Mouse (Mus musculus): Measurements from ENCODE around the gene Zfp12. TPM values are rescaled to one million over a fixed set of nuclear protein-coding genes. Genes with fewer than 3 reads are reported as not detected.
"Not testable (repeated sequence)": the region's sequence is repeated elsewhere in the genome, so short reads cannot be mapped to it uniquely, and the experiment has no call there.

The Zfp12 gene
- polyA plus RNA-seq (2015; fragmentation: Nextera tagmentation; extraction: Ambion mirVana): 30.0 and 31.5 TPM in 2 replicates

DNA sequence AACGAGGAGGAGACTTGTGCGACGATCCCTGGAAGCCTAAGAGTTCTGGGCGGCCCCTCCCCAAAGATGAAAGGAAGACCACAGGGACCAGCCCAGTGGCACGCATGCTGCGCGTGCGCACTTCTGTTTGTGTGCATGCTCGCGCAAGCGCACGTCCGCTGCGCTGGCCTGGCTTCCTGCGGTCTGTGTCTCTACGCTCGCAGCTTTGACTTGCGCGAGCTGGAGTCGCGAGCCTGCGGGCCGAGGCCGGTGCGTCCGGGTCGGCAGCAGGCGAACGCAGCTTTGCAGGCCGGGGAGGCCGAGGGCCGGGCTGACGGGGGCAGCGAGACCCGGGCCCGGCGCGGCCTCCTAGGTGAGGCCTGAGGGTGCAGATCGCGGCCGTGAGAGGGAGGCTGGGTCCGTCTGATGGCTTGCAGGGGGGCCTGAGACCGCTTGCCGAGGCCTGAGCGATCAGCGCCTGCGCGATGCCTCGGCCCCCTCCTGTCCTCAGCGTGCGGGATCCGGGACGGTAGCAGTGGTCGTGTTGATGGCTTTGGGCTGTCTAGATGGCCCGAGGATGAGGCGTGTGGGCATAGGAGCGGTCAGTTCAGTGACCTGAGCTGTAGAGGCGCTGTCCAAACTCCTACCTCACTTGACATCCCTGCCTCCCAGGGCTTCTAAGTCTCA lies at the start of gene Zfp12:
Zfp12 (plus strand) TSS at position 136 of the 666 bp plus-strand sequence.
- Histone ChIP-seq H3K36me3 (ENCODE audit: control insufficient read depth, insufficient read depth) (peaks cover 6% of the 10 kb centered on the region), H3K4me2 (ENCODE audit: low read length) (peak within 1 kb of the TSS; percentile 93), H3K27me3 (replicated peaks; ENCODE audit: control insufficient read depth, insufficient read depth, low read length) (no peaks in the 10 kb centered on the region), H3K4me3 (replicated peaks; ENCODE audit: low read length) (peak within 1 kb of the TSS; percentile 90), H3K9me3 (ENCODE audit: control insufficient read depth, low read length) (no peaks in the 10 kb centered on the region), H3K4me1 (replicated peaks; ENCODE audit: control insufficient read depth, insufficient read depth, low read length) (peaks cover 21% of the 10 kb centered on the region), H3K9ac (replicated peaks; ENCODE audit: low read depth, low read length) (peak within 1 kb of the TSS; percentile 89), H3K27ac (ENCODE audit: low read length) (peak within 1 kb of the TSS; percentile 94)
- WGBS: under 1% methylated on average over 58 of the region's 58 CpGs
- peak; percentile 99 for ATAC-seq

GRCm38 (mm10) chr5:143188014-143188413 lies 46.9 kb upstream of the Zfp12 start:
- WGBS: no CpG with 5 or more reads among the region's 1 CpGs
- not testable (repeated sequence) for H3K27ac ChIP-seq (ENCODE audit: low read length); H3K9ac ChIP-seq (replicated peaks; ENCODE audit: low read depth, low read length); H3K4me2 ChIP-seq (ENCODE audit: low read length); H3K36me3 ChIP-seq (ENCODE audit: control insufficient read depth, insufficient read depth); H3K9me3 ChIP-seq (ENCODE audit: control insufficient read depth, low read length); H3K4me3 ChIP-seq (replicated peaks; ENCODE audit: low read length); ATAC-seq; H3K4me1 ChIP-seq (replicated peaks; ENCODE audit: control insufficient read depth, insufficient read depth, low read length); H3K27me3 ChIP-seq (replicated peaks; ENCODE audit: control insufficient read depth, insufficient read depth, low read length)

DNA sequence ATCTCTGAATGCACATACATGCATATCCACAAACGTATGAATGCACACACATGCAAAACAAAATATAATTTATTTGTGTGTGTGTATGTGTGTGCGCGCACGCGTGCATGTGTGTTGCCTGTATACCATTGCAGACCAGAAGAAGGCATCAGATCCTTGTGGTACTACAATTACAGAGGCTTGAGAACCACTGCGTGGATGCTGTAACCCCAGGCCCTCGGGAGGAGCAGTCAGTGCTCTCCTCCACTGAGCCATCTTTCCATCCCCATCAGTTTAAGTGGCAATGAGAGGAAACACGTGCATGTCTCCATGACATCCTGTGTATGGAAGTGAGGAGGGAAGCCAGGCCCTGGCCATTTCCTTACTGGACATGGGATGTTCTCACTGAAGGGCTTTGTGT lies 42.2 kb upstream of the Zfp12 start:
- no peak for ATAC-seq
- Histone ChIP-seq H3K4me3 (replicated peaks; ENCODE audit: low read length) (no peak overlapping the region), H3K9ac (replicated peaks; ENCODE audit: low read depth, low read length) (no peak overlapping the region), H3K4me2 (ENCODE audit: low read length) (no peak overlapping the region), H3K4me1 (replicated peaks; ENCODE audit: control insufficient read depth, insufficient read depth, low read length) (no peaks in the 10 kb centered on the region), H3K27ac (ENCODE audit: low read length) (no peak overlapping the region), H3K9me3 (ENCODE audit: control insufficient read depth, low read length) (no peaks in the 10 kb centered on the region), H3K27me3 (replicated peaks; ENCODE audit: control insufficient read depth, insufficient read depth, low read length) (no peaks in the 10 kb centered on the region), H3K36me3 (ENCODE audit: control insufficient read depth, insufficient read depth) (no peaks in the 10 kb centered on the region)
- 89% methylated on average over 8 of the region's 8 CpGs for WGBS

GRCm38 (mm10) chr5:143194747-143195146 lies 40.2 kb upstream of the Zfp12 start:
- ATAC-seq; H3K9ac ChIP-seq (replicated peaks; ENCODE audit: low read depth, low read length): not testable (repeated sequence)
- 73% methylated on average over 8 of the region's 8 CpGs for WGBS

GRCm38 (mm10) chr5:143195166-143195565 lies 39.8 kb upstream of the Zfp12 start:
- no peak overlapping the region for H3K27ac ChIP-seq (ENCODE audit: low read length)
- no peaks in the 10 kb centered on the region for H3K36me3 ChIP-seq (ENCODE audit: control insufficient read depth, insufficient read depth)
- H3K9me3 ChIP-seq (ENCODE audit: control insufficient read depth, low read length): no peaks in the 10 kb centered on the region
- WGBS: 57% methylated on average over 2 of the region's 2 CpGs
- no peaks in the 10 kb centered on the region for H3K4me1 ChIP-seq (replicated peaks; ENCODE audit: control insufficient read depth, insufficient read depth, low read length)
- H3K4me2 ChIP-seq (ENCODE audit: low read length): no peak overlapping the region
- H3K27me3 ChIP-seq (replicated peaks; ENCODE audit: control insufficient read depth, insufficient read depth, low read length): no peaks in the 10 kb centered on the region
- no peak for ATAC-seq
- no peak overlapping the region for H3K4me3 ChIP-seq (replicated peaks; ENCODE audit: low read length)
- H3K9ac ChIP-seq (replicated peaks; ENCODE audit: low read depth, low read length): no peak overlapping the region

More at GRCm38 (mm10) chr5:143194747-143195146, 40.2 kb upstream of the Zfp12 start:
- H3K4me1 ChIP-seq (replicated peaks; ENCODE audit: control insufficient read depth, insufficient read depth, low read length); H3K27me3 ChIP-seq (replicated peaks; ENCODE audit: control insufficient read depth, insufficient read depth, low read length); H3K4me2 ChIP-seq (ENCODE audit: low read length); H3K27ac ChIP-seq (ENCODE audit: low read length); H3K9me3 ChIP-seq (ENCODE audit: control insufficient read depth, low read length); H3K4me3 ChIP-seq (replicated peaks; ENCODE audit: low read length); H3K36me3 ChIP-seq (ENCODE audit: control insufficient read depth, insufficient read depth): not testable (repeated sequence)

GRCm38 (mm10) chr5:143196506-143196905 lies 38.5 kb upstream of the Zfp12 start:
- no peaks in the 10 kb centered on the region for H3K4me1 ChIP-seq (replicated peaks; ENCODE audit: control insufficient read depth, insufficient read depth, low read length)
- no peak overlapping the region for H3K9ac ChIP-seq (replicated peaks; ENCODE audit: low read depth, low read length)
- no peaks in the 10 kb centered on the region for H3K36me3 ChIP-seq (ENCODE audit: control insufficient read depth, insufficient read depth)
- 88% methylated on average over 4 of the region's 4 CpGs for WGBS
- no peaks in the 10 kb centered on the region for H3K9me3 ChIP-seq (ENCODE audit: control insufficient read depth, low read length)
- H3K27me3 ChIP-seq (replicated peaks; ENCODE audit: control insufficient read depth, insufficient read depth, low read length): no peaks in the 10 kb centered on the region
- no peak overlapping the region for H3K27ac ChIP-seq (ENCODE audit: low read length)
- H3K4me3 ChIP-seq (replicated peaks; ENCODE audit: low read length): no peak overlapping the region
- no peak for ATAC-seq
- no peak overlapping the region for H3K4me2 ChIP-seq (ENCODE audit: low read length)

- H3K27ac ChIP-seq (ENCODE audit: low read length): no peak overlapping the region
- no peaks in the 10 kb centered on the region for H3K9me3 ChIP-seq (ENCODE audit: control insufficient read depth, low read length)
- H3K4me2 ChIP-seq (ENCODE audit: low read length): no peak overlapping the region
- no peak overlapping the region for H3K9ac ChIP-seq (replicated peaks; ENCODE audit: low read depth, low read length)
- no peak overlapping the region for H3K4me3 ChIP-seq (replicated peaks; ENCODE audit: low read length)
- 71% methylated on average over 3 of the region's 3 CpGs for WGBS
- H3K4me1 ChIP-seq (replicated peaks; ENCODE audit: control insufficient read depth, insufficient read depth, low read length): no peaks in the 10 kb centered on the region
- ATAC-seq: no peak
- no peaks in the 10 kb centered on the region for H3K27me3 ChIP-seq (replicated peaks; ENCODE audit: control insufficient read depth, insufficient read depth, low read length)
- H3K36me3 ChIP-seq (ENCODE audit: control insufficient read depth, insufficient read depth): no peaks in the 10 kb centered on the region
Observed at GRCm38 (mm10) chr5:143205015-143205414, 29.9 kb upstream of the Zfp12 start.

GRCm38 (mm10) chr5:143213832-143214231 lies 21.1 kb upstream of the Zfp12 start:
- 90% methylated on average over 2 of the region's 2 CpGs for WGBS
- H3K27me3 ChIP-seq (replicated peaks; ENCODE audit: control insufficient read depth, insufficient read depth, low read length): no peaks in the 10 kb centered on the region
- no peaks in the 10 kb centered on the region for H3K4me1 ChIP-seq (replicated peaks; ENCODE audit: control insufficient read depth, insufficient read depth, low read length)
- H3K36me3 ChIP-seq (ENCODE audit: control insufficient read depth, insufficient read depth): no peaks in the 10 kb centered on the region
- ATAC-seq: no peak
- no peak overlapping the region for H3K27ac ChIP-seq (ENCODE audit: low read length)
- no peaks in the 10 kb centered on the region for H3K9me3 ChIP-seq (ENCODE audit: control insufficient read depth, low read length)
- no peak overlapping the region for H3K4me2 ChIP-seq (ENCODE audit: low read length)
- H3K9ac ChIP-seq (replicated peaks; ENCODE audit: low read depth, low read length): no peak overlapping the region
- H3K4me3 ChIP-seq (replicated peaks; ENCODE audit: low read length): no peak overlapping the region

GRCm38 (mm10) chr5:143220996-143221395 lies 14.0 kb upstream of the Zfp12 start:
- Histone ChIP-seq H3K4me3 (replicated peaks; ENCODE audit: low read length) (no peak overlapping the region), H3K27me3 (replicated peaks; ENCODE audit: control insufficient read depth, insufficient read depth, low read length) (no peaks in the 10 kb centered on the region), H3K4me2 (ENCODE audit: low read length) (no peak overlapping the region), H3K4me1 (replicated peaks; ENCODE audit: control insufficient read depth, insufficient read depth, low read length) (no peaks in the 10 kb centered on the region), H3K27ac (ENCODE audit: low read length) (no peak overlapping the region), H3K36me3 (ENCODE audit: control insufficient read depth, insufficient read depth) (no peaks in the 10 kb centered on the region), H3K9ac (replicated peaks; ENCODE audit: low read depth, low read length) (no peak overlapping the region), H3K9me3 (ENCODE audit: control insufficient read depth, low read length) (no peaks in the 10 kb centered on the region)
- ATAC-seq: no peak
- 85% methylated on average over 5 of the region's 5 CpGs for WGBS

DNA sequence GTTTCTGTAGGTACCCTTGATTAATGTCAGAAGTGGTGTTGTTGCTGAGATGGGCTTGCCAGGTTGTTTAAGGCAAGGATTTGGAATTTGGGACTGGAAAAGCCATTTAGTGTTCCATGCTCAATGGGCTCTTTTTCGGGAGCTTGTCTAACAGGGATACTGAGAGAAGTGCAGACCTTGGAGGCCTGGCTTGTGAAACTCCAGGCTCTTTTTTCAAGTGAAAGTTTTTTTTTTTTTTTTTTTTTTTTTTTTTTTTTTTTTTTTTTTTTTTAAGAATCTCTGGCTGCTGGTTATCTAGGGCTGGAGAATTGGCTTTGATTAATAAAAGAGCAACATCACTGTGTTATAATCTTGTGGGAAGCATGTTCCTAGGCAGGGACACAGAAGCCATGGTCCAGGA lies 12.7 kb upstream of the Zfp12 start:
- WGBS: 90% methylated on average over 1 of the region's 1 CpGs
- Histone ChIP-seq H3K27me3 (replicated peaks; ENCODE audit: control insufficient read depth, insufficient read depth, low read length) (no peaks in the 10 kb centered on the region), H3K9me3 (ENCODE audit: control insufficient read depth, low read length) (no peaks in the 10 kb centered on the region), H3K27ac (ENCODE audit: low read length) (no peak overlapping the region), H3K4me3 (replicated peaks; ENCODE audit: low read length) (no peak overlapping the region), H3K4me1 (replicated peaks; ENCODE audit: control insufficient read depth, insufficient read depth, low read length) (no peaks in the 10 kb centered on the region), H3K9ac (replicated peaks; ENCODE audit: low read depth, low read length) (no peak overlapping the region), H3K36me3 (ENCODE audit: control insufficient read depth, insufficient read depth) (no peaks in the 10 kb centered on the region), H3K4me2 (ENCODE audit: low read length) (no peak overlapping the region)
- ATAC-seq: no peak

Measured in forebrain, embryonic 16.5 days (tissue).